Mouse (Mus musculus) retina, embryonic 14.5 days (tissue): ENCODE measurements around the gene 4931409K22Rik.

ENCODE experiments used
- DNase-seq: peaks from one replicate; pipeline ENCODE4 v3.0.0-alpha.2; 2015; ENCODE audit warnings: low spot score

4931409K22Rik gene

DNA sequence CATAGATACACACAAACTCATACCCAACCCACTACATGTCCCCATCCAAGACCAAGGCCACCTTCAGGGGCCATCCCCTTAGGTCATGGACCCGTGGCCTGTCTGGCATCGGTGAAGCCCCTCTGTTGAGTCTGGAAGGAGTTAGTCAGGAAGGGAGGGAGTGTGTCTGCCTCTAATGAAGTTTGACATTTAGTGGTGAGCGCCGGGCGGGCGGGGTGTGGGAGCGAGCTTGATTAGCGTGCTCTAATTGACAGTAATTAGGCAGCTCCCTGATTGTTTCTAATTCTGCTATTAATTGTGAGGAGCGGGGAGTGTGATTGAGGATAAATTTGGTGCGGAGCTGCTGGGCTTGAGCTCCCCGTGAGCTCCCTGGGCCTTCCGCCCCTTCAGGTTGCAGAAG is 59.1 kb downstream of the 4931409K22Rik start:
- peak; percentile 72 for DNase-seq

DNA sequence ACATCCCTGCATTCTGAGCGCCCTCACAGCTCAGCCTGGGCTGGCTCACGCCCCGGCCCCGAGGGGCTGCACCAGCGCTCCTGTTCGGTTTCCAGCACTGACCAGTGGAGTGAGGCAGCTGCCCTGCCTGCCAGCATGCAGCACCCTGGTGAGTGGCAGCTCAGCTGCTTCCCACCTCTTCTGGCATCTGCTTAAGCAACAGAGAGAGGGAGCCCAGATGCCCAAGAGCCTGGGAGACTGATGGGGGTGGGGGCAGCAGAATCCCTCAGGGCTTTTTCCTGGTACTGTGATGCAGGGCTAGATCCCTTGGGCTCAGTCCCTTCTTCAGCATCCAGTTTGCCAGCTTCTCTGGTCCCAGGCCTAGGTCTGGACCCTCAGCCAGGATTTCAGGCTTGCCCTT is 59.9 kb downstream of the 4931409K22Rik start:
- peak; percentile 49 for DNase-seq

DNA sequence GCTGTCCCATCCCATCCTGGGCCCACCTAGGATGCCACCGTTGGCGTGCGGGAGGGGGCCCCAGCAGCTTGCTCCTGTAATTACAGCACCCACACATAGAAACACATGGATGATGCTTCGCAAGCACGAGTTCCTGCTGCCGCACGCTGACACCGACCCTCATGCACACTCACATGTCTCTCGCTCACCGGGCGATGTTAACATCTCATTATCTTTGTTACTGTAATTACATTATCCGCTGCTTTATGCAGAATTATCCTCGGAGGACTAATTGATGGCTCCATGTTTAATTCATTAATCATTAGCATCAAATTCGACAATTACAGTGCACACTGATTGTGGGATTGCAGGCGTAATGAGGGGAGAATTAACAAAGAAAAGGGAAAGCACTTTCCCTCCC is 61.6 kb downstream of the 4931409K22Rik start:
- DNase-seq: no peak
